Mouse (Mus musculus) MEL (cell line): ENCODE data around the gene Ift81.

ENCODE experiments used
- CTCF ChIP-seq, 3 experiments: IDR thresholded peaks in 2 of 3; conservative IDR thresholded peaks in 1 of 3; 2 replicates each; pipeline ENCODE4 v1.5.1; 2011 to 2012; ENCODE audit warnings: low read length in 3 of 3, low read depth in 2 of 3, mild to moderate bottlenecking in 2 of 3, improper control_type of control experiment in 1 of 3, inconsistent platforms in 1 of 3, mixed read lengths in 1 of 3, moderate library complexity in 1 of 3; ENCODE audit not compliant: control insufficient read depth in 1 of 3, insufficient read depth in 1 of 3, poor library complexity in 1 of 3, severe bottlenecking in 1 of 3
- EP300 ChIP-seq, 2 experiments: IDR thresholded peaks; 2 replicates each; pipeline ENCODE4 v1.6.1; 2011; ENCODE audit warnings: improper control_type of control experiment in 2 of 2, low read length in 2 of 2, low read depth in 1 of 2, mild to moderate bottlenecking in 1 of 2
- GATA1 ChIP-seq: IDR thresholded peaks from 2 replicates; pipeline ENCODE4 v1.6.1; 2011; ENCODE audit warnings: low read depth, low read length, improper control_type of control experiment
- MAFK ChIP-seq: IDR thresholded peaks from 2 replicates; pipeline ENCODE4 v1.6.1; 2011; ENCODE audit warnings: low read depth, mild to moderate bottlenecking, low read length, improper control_type of control experiment, borderline replicate concordance
- NRF1 ChIP-seq: IDR thresholded peaks from 2 replicates; pipeline ENCODE4 v1.6.1; 2014; ENCODE audit warnings: low read depth, mild to moderate bottlenecking, inconsistent platforms, low read length, improper control_type of control experiment, moderate library complexity; ENCODE audit not compliant: poor library complexity, insufficient read depth, severe bottlenecking
- TCF12 ChIP-seq: IDR thresholded peaks from 2 replicates; pipeline ENCODE4 v1.6.1; 2014; ENCODE audit warnings: low read depth, mild to moderate bottlenecking, inconsistent platforms, low read length, improper control_type of control experiment, moderate library complexity
- ZC3H11A ChIP-seq: IDR thresholded peaks from 2 replicates; pipeline ENCODE4 v1.6.1; 2012; ENCODE audit warnings: low read depth, mild to moderate bottlenecking, inconsistent platforms, low read length, improper control_type of control experiment

- TF ChIP-seq CTCF (IDR thresholded peaks at IDR 0.05 in 2 of 3, conservative IDR thresholded peaks at IDR 0.05 in 1 of 3; ENCODE audit: control insufficient read depth in 1 of 3, insufficient read depth in 1 of 3, low read depth in 2 of 3, low read length in 3 of 3, poor library complexity in 1 of 3, severe bottlenecking in 1 of 3) = no peak
- TF ChIP-seq TCF12 = no peak
- no peak for TF ChIP-seq NRF1
- no peak for TF ChIP-seq GATA1
- TF ChIP-seq MAFK = no peak
- no peak for TF ChIP-seq ZC3H11A
- TF ChIP-seq EP300 (IDR thresholded peaks at IDR 0.05; ENCODE audit: low read depth in 1 of 2, low read length in 2 of 2) = no peak
Observed at GRCm38 (mm10) chr5:122653112-122653445, 38.8 kb upstream of the Ift81 start.
